Mouse (Mus musculus) CH12.LX (cell line): ENCODE results near the gene Mfge8.

ENCODE experiments used
- CHD1 ChIP-seq: IDR thresholded peaks from 2 replicates; pipeline ENCODE4 v1.6.1; 2012; ENCODE audit warnings: low read depth, low read length, improper control_type of control experiment, inconsistent platforms
- CTCF ChIP-seq, 2 experiments: IDR thresholded peaks in 1 of 2; conservative IDR thresholded peaks in 1 of 2; 2 replicates each; pipeline ENCODE4 v1.5.1; 2011 to 2012; ENCODE audit warnings: low read depth in 2 of 2, low read length in 2 of 2, improper control_type of control experiment in 1 of 2, inconsistent platforms in 1 of 2, mild to moderate bottlenecking in 1 of 2, moderate library complexity in 1 of 2
- E2F4 ChIP-seq: IDR thresholded peaks from 2 replicates; pipeline ENCODE4 v1.6.1; 2011; ENCODE audit warnings: low read depth, low read length, improper control_type of control experiment; ENCODE audit not compliant: insufficient replicate concordance
- EP300 ChIP-seq: IDR thresholded peaks from 2 replicates; pipeline ENCODE4 v1.6.1; 2011; ENCODE audit warnings: low read length, improper control_type of control experiment
- ETS1 ChIP-seq: conservative IDR thresholded peaks from 2 replicates; pipeline ENCODE4 v1.6.1; 2012; ENCODE audit warnings: low read depth, mild to moderate bottlenecking, inconsistent platforms, low read length, improper control_type of control experiment, moderate library complexity
- MAFK ChIP-seq: IDR thresholded peaks from 2 replicates; pipeline ENCODE4 v1.6.1; 2011; ENCODE audit warnings: low read length, improper control_type of control experiment; ENCODE audit not compliant: insufficient replicate concordance
- MEF2A ChIP-seq: IDR thresholded peaks from 2 replicates; pipeline ENCODE4 v1.6.1; 2014; ENCODE audit warnings: low read depth, mild to moderate bottlenecking, inconsistent platforms, low read length, improper control_type of control experiment, borderline replicate concordance
- MYC ChIP-seq: IDR thresholded peaks from 2 replicates; pipeline ENCODE4 v1.6.1; 2011; ENCODE audit warnings: low read depth, mild to moderate bottlenecking, improper control_type of control experiment, low read length
- NELFE ChIP-seq: IDR thresholded peaks from 2 replicates; pipeline ENCODE4 v1.6.1; 2011; ENCODE audit warnings: low read depth, low read length, improper control_type of control experiment
- POLR2A ChIP-seq: IDR thresholded peaks from 2 replicates; pipeline ENCODE4 v1.6.1; 2011; ENCODE audit warnings: low read depth, mild to moderate bottlenecking, improper control_type of control experiment, low read length
- RCOR1 ChIP-seq: conservative IDR thresholded peaks from 2 replicates; pipeline ENCODE4 v1.6.1; 2012; ENCODE audit warnings: low read depth, mild to moderate bottlenecking, inconsistent platforms, low read length, improper control_type of control experiment
- SMC3 ChIP-seq: IDR thresholded peaks from 2 replicates; pipeline ENCODE4 v1.6.1; 2011; ENCODE audit warnings: low read depth, low read length, improper control_type of control experiment
- UBTF ChIP-seq: IDR thresholded peaks from 2 replicates; pipeline ENCODE4 v1.6.1; 2012; ENCODE audit warnings: low read depth, mild to moderate bottlenecking, inconsistent platforms, low read length, improper control_type of control experiment, moderate library complexity
- USF1 ChIP-seq: IDR thresholded peaks from 2 replicates; pipeline ENCODE4 v1.6.1; 2014; ENCODE audit warnings: low read depth, mild to moderate bottlenecking, inconsistent platforms, low read length, improper control_type of control experiment

DNA sequence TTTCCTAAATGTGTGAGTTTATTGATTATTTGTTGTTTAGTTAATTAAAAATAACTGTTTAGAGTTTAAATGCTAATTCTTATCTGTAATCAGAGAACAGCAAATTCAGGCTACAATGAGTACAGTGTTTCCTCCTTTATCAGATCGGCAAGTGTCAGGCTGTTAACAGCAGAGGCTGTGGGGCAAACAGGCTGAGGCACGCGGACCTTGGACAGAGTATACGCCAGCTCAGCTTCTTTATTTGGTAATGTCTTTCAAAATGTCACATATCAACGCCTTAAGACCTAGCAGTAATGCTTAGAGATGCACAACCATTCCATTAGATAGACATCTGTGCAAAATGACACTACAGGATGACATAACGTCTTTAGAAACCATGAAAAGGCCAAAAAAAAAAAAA, 662 bp upstream of the Mfge8 start:
- TF ChIP-seq CTCF (conservative IDR thresholded peaks at IDR 0.05 in 1 of 2, IDR thresholded peaks at IDR 0.05 in 1 of 2; ENCODE audit: low read depth in 2 of 2, low read length in 2 of 2) = no peak
- TF ChIP-seq E2F4 = no peak
- TF ChIP-seq MAFK = no peak
- TF ChIP-seq NELFE = no peak
- TF ChIP-seq POLR2A = no peak
- TF ChIP-seq CHD1 = no peak
- no peak for TF ChIP-seq RCOR1
- no peak for TF ChIP-seq EP300
- TF ChIP-seq SMC3 = no peak
- TF ChIP-seq MEF2A = no peak
- no peak for TF ChIP-seq USF1
- TF ChIP-seq ETS1 = no peak
- TF ChIP-seq UBTF = no peak
- TF ChIP-seq MYC = no peak
